Mouse (Mus musculus) megakaryocyte, adult 5-6 weeks (primary cell): Measurements from ENCODE around the gene Vps13d. TPM values are rescaled to one million over a fixed set of nuclear protein-coding genes. Genes with fewer than 3 reads are reported as not detected.

Experiments
- ATAC-seq: 2 replicates; pipeline ENCODE4 v1.8.0; 2016; ENCODE audit warnings: mild to moderate bottlenecking, inconsistent platforms; ENCODE audit not compliant: poor library complexity, severe bottlenecking
- total RNA-seq, 2 experiments: library from RNA; stranded (forward) in 1 of 2; stranded (reverse) in 1 of 2; fragments of 153-499, 151-499 nt in 1 of 2; fragments of 221-1000, 200-1000 nt in 1 of 2; gene quantifications; 2 replicates each; pipeline versions ENCODE4 v1.2.3 to v1.2.4; 2015 to 2017

The Vps13d gene
- total RNA-seq, 2 experiments from 2014 or later = 22.2 to 40.0 TPM

- peak; percentile 99 for ATAC-seq
Observed at GRCm38 (mm10) chr4:145155956-145156355, 38.8 kb downstream of the Vps13d start.

- no peak for ATAC-seq
Observed at GRCm38 (mm10) chr4:145151103-145151486, 43.7 kb downstream of the Vps13d start.

- ATAC-seq = no peak
Observed at GRCm38 (mm10) chr4:145150345-145151102, 44.3 kb downstream of the Vps13d start.

GRCm38 (mm10) chr4:145147006-145147961 lies 47.5 kb downstream of the Vps13d start:
- ATAC-seq = no peak

GRCm38 (mm10) chr4:145143533-145143932 lies 51.3 kb downstream of the Vps13d start:
- ATAC-seq = no peak

GRCm38 (mm10) chr4:145136705-145137104 lies 58.1 kb downstream of the Vps13d start:
- no peak for ATAC-seq

- no peak for ATAC-seq
Observed at GRCm38 (mm10) chr4:145135473-145135872, 59.3 kb downstream of the Vps13d start.

- ATAC-seq = no peak
Observed at GRCm38 (mm10) chr4:145130772-145131171, 64.0 kb downstream of the Vps13d start.

- ATAC-seq = peak; percentile 84
Observed at GRCm38 (mm10) chr4:145129956-145130548, 64.8 kb downstream of the Vps13d start.

- ATAC-seq = no peak
Observed at GRCm38 (mm10) chr4:145125463-145126220, 69.2 kb downstream of the Vps13d start.

GRCm38 (mm10) chr4:145124419-145124818 lies 70.4 kb downstream of the Vps13d start:
- ATAC-seq = no peak

- ATAC-seq = peak; percentile 93
Observed at GRCm38 (mm10) chr4:145111641-145112040, 83.2 kb downstream of the Vps13d start.

- ATAC-seq = no peak
Observed at GRCm38 (mm10) chr4:145110736-145111135, 84.1 kb downstream of the Vps13d start.

GRCm38 (mm10) chr4:145106796-145107195 lies 88.0 kb downstream of the Vps13d start:
- no peak for ATAC-seq

- no peak for ATAC-seq
Observed at GRCm38 (mm10) chr4:145105319-145105718, 89.5 kb downstream of the Vps13d start.

GRCm38 (mm10) chr4:145104917-145105316 lies 89.9 kb downstream of the Vps13d start:
- ATAC-seq = no peak

GRCm38 (mm10) chr4:145103617-145104016 lies 91.2 kb downstream of the Vps13d start:
- ATAC-seq = peak; percentile 72

- ATAC-seq = no peak
Observed at GRCm38 (mm10) chr4:145101823-145102718, 92.7 kb downstream of the Vps13d start.

- ATAC-seq = peak; percentile 17; the same call in 1 of the 2 replicates
Observed at GRCm38 (mm10) chr4:145099853-145100252, 95.0 kb downstream of the Vps13d start.
